ENCODE assay signal across 8 mouse cellular contexts in the genomic region with DNA sequence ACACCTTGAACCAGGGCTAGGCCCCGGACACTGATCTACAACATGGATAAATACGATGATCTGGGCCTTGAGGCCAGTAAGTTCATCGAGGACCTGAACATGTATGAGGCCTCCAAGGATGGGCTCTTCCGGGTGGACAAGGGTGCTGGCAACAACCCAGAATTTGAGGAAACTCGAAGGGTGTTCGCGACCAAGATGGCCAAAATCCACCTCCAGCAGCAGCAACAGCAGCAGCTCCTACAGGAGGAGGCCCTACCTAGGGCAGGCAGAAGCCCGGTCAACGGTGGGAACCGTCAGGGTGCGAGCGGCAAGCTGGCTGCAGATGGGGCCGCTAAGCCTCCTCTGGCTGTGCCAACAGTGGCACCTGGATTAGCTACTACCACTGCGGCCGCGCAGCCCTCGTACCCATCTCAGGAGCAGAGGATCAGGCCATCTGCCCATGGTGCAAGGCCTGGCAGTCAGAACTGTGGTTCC. TPM values are rescaled to one million over a fixed set of nuclear protein-coding genes. Genes with fewer than 3 reads are reported as not detected.
DNase-seq lines count a peak whose midpoint lies in the region; ATAC-seq and TF ChIP-seq lines count a peak whose summit lies in the region.

No protein-coding gene starts in this region.

- DNase-seq in adrenal gland, postnatal 14 days: peak; percentile 32
- no peak for DNase-seq in adrenal gland, adult 2 months
- peak; percentile 31 for DNase-seq in NIH3T3 (ENCODE audit: low read depth)
- no peak for DNase-seq in forebrain, postnatal 0 days
- DNase-seq in kidney, postnatal 25 days: peak; percentile 23 to 49
- peak; percentile 32 for DNase-seq in thymus, adult 2 months
- no peak for DNase-seq in layer of hippocampus, postnatal 25 days (ENCODE audit: extremely low spot score in 1 of 2, low spot score in 1 of 2)

- H3K9me3 ChIP-seq in forebrain, postnatal 0 days (ENCODE audit: low read length): no peaks in the 10 kb centered on the region
- no peaks in the 10 kb centered on the region for H3K9me3 ChIP-seq in midbrain, embryonic 13.5 days

- H3K9ac ChIP-seq in forebrain, postnatal 0 days: peak overlapping the region; percentile 49; the same call in 1 of the 2 replicates
- peak overlapping the region; percentile 69 for H3K9ac ChIP-seq in midbrain, embryonic 13.5 days (replicated peaks)

- peak overlapping the region; percentile 64 for H3K4me2 ChIP-seq in forebrain, postnatal 0 days (ENCODE audit: low read depth)
- peak overlapping the region; percentile 63 for H3K4me2 ChIP-seq in midbrain, embryonic 13.5 days (replicated peaks)

- peak overlapping the region; percentile 58; the same call in 1 of the 2 replicates for H3K27ac ChIP-seq in forebrain, postnatal 0 days (ENCODE audit: low read depth, low read length)
- no peak overlapping the region for H3K27ac ChIP-seq in midbrain, embryonic 13.5 days
- H3K27ac ChIP-seq in thymus, adult 2 months (ENCODE audit: control insufficient read depth, insufficient read depth, low read length): peak overlapping the region; percentile 28; the same call in 1 of the 2 replicates

- no peaks in the 10 kb centered on the region for H3K27me3 ChIP-seq in forebrain, postnatal 0 days (ENCODE audit: insufficient read depth, low read length)
- no peaks in the 10 kb centered on the region for H3K27me3 ChIP-seq in midbrain, embryonic 13.5 days
- no peaks in the 10 kb centered on the region for H3K27me3 ChIP-seq in thymus, adult 2 months (ENCODE audit: control insufficient read depth, insufficient read depth, low read length)

- peak overlapping the region; percentile 57 for H3K4me3 ChIP-seq in forebrain, postnatal 0 days (ENCODE audit: low read depth, low read length)
- peak overlapping the region; percentile 62 for H3K4me3 ChIP-seq in midbrain, embryonic 13.5 days (replicated peaks)
- peak overlapping the region; percentile 98 for H3K4me3 ChIP-seq in thymus, adult 2 months (ENCODE audit: control insufficient read depth, insufficient read depth, low read length)

- no peaks in the 10 kb centered on the region for H3K36me3 ChIP-seq in forebrain, postnatal 0 days (ENCODE audit: insufficient read depth)
- no peaks in the 10 kb centered on the region for H3K36me3 ChIP-seq in midbrain, embryonic 13.5 days
- peaks cover 10% of the 10 kb centered on the region for H3K36me3 ChIP-seq in thymus, adult 2 months (ENCODE audit: control insufficient read depth, insufficient read depth, low read length)

- 16% methylated on average over 17 of the region's 17 CpGs for WGBS in forebrain, postnatal 0 days
- 16% methylated on average over 17 of the region's 17 CpGs for WGBS in midbrain, embryonic 13.5 days
- 38% methylated on average over 17 of the region's 17 CpGs for WGBS in thymus, adult 2 months

- TF ChIP-seq POLR2A in thymus, adult 2 months (IDR thresholded peaks at IDR 0.05; ENCODE audit: control insufficient read depth, extremely low read depth, insufficient read depth, low read length, poor library complexity): no peak

- H3K4me1 ChIP-seq in forebrain, postnatal 0 days (ENCODE audit: insufficient read depth): 0 out of 2 replicates have a peak, but pooled peaks cover 3% of the 10 kb centered on the region
- H3K4me1 ChIP-seq in midbrain, embryonic 13.5 days (replicated peaks): peaks cover 48% of the 10 kb centered on the region
- peaks cover 48% of the 10 kb centered on the region for H3K4me1 ChIP-seq in thymus, adult 2 months (replicated peaks; ENCODE audit: control insufficient read depth, insufficient read depth, low read length)

- ATAC-seq in forebrain, postnatal 0 days: 0 out of 2 replicates have a peak, but pooled peaks have one; percentile 10
- ATAC-seq in midbrain, embryonic 13.5 days: peak; percentile 55

- no peak for TF ChIP-seq CTCF in forebrain, postnatal 0 days (IDR thresholded peaks at IDR 0.05; ENCODE audit: low read depth)
- TF ChIP-seq CTCF in thymus, adult 2 months (IDR thresholded peaks at IDR 0.05; ENCODE audit: borderline replicate concordance, control insufficient read depth, extremely low read depth, insufficient read depth, low read length, poor library complexity): no peak

RNA-seq across cellular contexts. Expression of a gene that starts 0.7 kb away (rescaled TPM):
- 33.2 and 36.8 TPM in 2 replicates for total RNA-seq in adrenal gland, postnatal 14 days (2021)
- 10 to 100 TPM; 28.7 to 33.0 TPM for total RNA-seq in adrenal gland, adult 2 months (2021)
- polyA plus RNA-seq in adrenal gland, adult 2 months (2012; rRNA removed): 30.2 and 48.8 TPM in 2 replicates
- total RNA-seq in forebrain, postnatal 0 days (2014; rRNA removed): 16.3 and 23.8 TPM in 2 replicates
- 8.8 and 9.1 TPM in 2 replicates for polyA plus RNA-seq in forebrain, postnatal 0 days (2015; fragmentation: Nextera tagmentation; extraction: Ambion mirVana)
- 20.3 and 22.7 TPM in 2 replicates for polyA plus RNA-seq in midbrain, embryonic 13.5 days (2015; fragmentation: Nextera tagmentation; extraction: Ambion mirVana)
- polyA plus RNA-seq in thymus, adult 2 months (2012; rRNA removed): 56.4 and 59.1 TPM in 2 replicates
- total RNA-seq in layer of hippocampus, postnatal 25 days (2021): 1 to 10 TPM; 6.4 to 6.5 TPM

RNA-seq across cellular contexts. Expression of a gene that starts 50.3 kb away (rescaled TPM):
- total RNA-seq in adrenal gland, postnatal 14 days (2021): 112 and 125 TPM in 2 replicates
- 100 to 1,000 TPM in 1 of 2 experiments, 10 to 100 TPM in 1; 75.2 to 160 TPM for total RNA-seq in adrenal gland, adult 2 months (2021)
- 1.8 and 2.3 TPM in 2 replicates for polyA plus RNA-seq in adrenal gland, adult 2 months (2012; rRNA removed)
- total RNA-seq in forebrain, postnatal 0 days (2014; rRNA removed): 38.9 and 45.1 TPM in 2 replicates
- 25.1 and 33.1 TPM in 2 replicates for polyA plus RNA-seq in forebrain, postnatal 0 days (2015; fragmentation: Nextera tagmentation; extraction: Ambion mirVana)
- polyA plus RNA-seq in midbrain, embryonic 13.5 days (2015; fragmentation: Nextera tagmentation; extraction: Ambion mirVana): 45.8 and 49.9 TPM in 2 replicates
- 8.1 and 8.6 TPM in 2 replicates for polyA plus RNA-seq in thymus, adult 2 months (2012; rRNA removed)
- total RNA-seq in layer of hippocampus, postnatal 25 days (2021): 10 to 100 TPM; 51.0 to 58.1 TPM

Comparison
In these comparisons a context has a peak if more than half of its experiments do, and no peak if none do; other contexts are left out.
1. DNase-seq: peak in adrenal gland, postnatal 14 days (single experiment), NIH3T3 (single experiment), kidney, postnatal 25 days (2 of 2) and thymus, adult 2 months (single experiment); none in adrenal gland, adult 2 months (single experiment), forebrain, postnatal 0 days (single experiment) and layer of hippocampus, postnatal 25 days (0 of 2).
2. Peak in every context shown above with its lines, with median percentiles within 50 percentile points of each other: H3K4me3 ChIP-seq.